Mouse (Mus musculus) MEL (cell line): Measurements from ENCODE around the gene Acoxl.

Source experiments
- POLR2AphosphoS5 ChIP-seq: IDR thresholded peaks from 2 replicates; pipeline ENCODE4 v1.6.1; 2012; ENCODE audit warnings: low read depth, borderline replicate concordance, mild to moderate bottlenecking, inconsistent platforms, low read length, moderate library complexity, mixed read lengths
- TBP ChIP-seq: IDR thresholded peaks from 2 replicates; pipeline ENCODE4 v1.8.0; 2011; ENCODE audit warnings: low read depth, low read length, improper control_type of control experiment
- TCF12 ChIP-seq: IDR thresholded peaks from 2 replicates; pipeline ENCODE4 v1.6.1; 2014; ENCODE audit warnings: low read depth, mild to moderate bottlenecking, inconsistent platforms, low read length, improper control_type of control experiment, moderate library complexity
- ZNF384 ChIP-seq: IDR thresholded peaks from 2 replicates; pipeline ENCODE4 v1.6.1; 2012; ENCODE audit warnings: low read depth, mild to moderate bottlenecking, inconsistent platforms, low read length, improper control_type of control experiment

GRCm38 (mm10) chr2:128126591-128127051 lies 287.9 kb downstream of the Acoxl start:
- TF ChIP-seq TBP (no peak), ZNF384 (no peak), POLR2AphosphoS5 (no peak), TCF12 (no peak)
